Mouse (Mus musculus): Measurements from ENCODE around the gene Dmrt1.
"Not testable (repeated sequence)": the region's sequence is repeated elsewhere in the genome, so short reads cannot be mapped to it uniquely, and the experiment has no call there.

Gene Dmrt1

DNA sequence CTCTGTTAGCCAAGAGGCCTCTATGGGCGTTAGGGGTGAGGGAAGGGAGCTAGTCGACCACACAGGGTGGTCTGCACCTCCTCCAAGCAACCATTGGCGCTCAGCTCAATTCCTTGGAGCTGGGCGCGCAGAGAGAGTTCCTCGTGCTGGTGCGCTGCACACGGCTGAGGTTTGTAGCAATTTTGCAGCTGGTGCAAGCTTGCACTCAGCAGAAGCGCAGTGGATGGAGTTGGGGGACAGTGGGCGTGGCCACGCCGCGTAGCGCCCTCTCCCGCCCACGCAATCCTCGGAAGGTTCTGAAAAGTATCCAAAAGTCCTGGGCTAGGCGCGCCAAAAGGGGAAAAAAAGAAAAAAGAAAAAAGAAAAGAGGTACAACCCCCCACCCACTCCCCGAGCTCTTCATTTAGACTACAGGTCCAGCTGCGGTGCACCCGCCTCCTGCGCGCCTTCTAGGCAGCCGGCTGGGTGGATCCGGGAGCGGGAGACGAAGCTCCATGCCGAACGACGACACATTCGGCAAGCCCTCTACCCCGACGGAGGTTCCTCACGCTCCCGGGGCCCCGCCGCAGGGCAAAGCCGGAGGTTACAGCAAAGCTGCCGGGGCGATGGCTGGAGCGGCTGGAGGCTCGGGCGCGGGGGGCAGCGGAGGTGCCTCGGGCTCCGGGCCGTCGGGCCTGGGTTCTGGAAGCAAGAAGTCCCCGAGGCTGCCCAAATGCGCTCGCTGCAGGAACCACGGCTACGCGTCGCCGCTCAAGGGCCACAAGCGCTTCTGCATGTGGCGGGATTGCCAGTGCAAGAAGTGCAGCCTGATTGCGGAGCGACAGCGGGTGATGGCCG, at the start of gene Dmrt1:
TSS of gene Dmrt1 (plus strand) at position 259 of the 837 bp plus-strand sequence.
- DNase-seq, result no peak

DNA sequence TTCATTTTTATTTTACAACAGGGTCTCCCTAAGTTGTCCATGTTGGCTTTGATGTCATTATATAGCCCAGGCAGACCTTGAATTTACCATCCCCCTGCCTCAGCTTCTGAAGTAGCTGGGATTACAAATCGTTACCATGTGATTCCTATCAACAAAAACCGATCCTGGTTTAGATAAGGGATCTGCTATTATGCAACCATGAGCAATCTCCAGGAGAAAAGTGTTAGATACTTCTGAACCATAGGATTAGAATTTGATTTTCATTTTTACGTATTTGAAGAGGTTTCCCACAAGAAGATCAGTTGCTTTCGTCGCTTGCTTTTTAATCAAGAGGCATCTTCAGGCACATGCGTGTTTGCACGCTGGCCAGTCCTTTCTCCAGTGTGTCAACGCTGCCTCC, 44.7 kb upstream of the Dmrt1 start:
- no peak for DNase-seq

DNA sequence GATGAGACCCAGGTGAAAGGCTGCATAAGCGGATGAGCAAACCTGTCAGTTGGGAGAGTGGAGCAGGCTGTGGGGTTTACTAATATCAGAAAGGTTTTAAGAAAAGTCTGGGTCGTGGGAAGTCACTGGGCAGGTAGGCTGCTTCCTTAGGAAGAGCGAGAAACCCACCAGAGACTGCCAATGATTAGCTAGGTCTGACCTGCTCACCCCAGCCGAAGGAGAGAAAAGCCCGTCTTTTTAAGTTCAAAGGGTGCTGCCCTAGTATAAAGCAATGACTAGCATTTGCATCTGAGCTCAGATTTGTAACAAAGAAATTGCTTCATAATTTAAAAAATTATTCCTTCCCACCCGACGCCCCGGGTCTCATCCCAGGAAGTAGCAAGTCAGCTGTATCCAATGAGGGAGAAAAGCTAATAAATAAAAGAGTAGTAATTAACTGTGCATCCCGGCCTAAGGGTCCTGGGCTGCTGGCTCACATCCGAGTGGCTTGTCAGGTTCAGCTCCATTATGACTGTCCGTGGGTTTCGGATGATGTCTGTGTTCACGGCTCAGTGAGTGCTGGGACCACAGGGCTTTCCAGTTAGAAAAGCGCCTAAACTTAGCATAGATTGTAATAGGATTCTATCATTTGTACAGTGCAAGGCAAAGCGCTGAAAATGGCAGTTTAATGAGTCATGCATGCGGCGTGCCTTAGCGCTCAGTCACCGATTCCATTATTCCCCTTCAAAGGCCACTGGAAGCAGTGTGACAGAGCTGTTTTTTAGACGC, 43.7 kb upstream of the Dmrt1 start:
- DNase-seq, result no peak

DNA sequence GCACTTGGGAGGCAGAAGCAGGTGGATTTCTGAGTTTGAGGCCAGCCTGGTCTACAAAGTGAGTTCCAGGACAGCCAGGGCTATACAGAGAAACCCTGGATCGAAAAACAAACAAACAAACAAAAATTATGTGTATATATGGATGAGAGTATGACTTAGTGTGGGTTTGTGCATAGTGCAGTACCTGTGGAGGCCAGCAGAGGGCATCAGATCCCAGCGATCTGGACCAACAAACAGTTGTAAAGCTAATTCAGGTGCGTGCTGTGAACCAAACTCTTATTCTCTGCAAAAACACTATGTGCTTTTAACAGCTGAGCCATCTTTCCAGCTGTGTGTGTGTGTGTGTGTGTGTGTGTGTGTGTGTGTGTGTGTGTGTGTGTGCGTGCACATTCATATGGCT, 29.6 kb upstream of the Dmrt1 start:
- DNase-seq, result not testable (repeated sequence)

DNA sequence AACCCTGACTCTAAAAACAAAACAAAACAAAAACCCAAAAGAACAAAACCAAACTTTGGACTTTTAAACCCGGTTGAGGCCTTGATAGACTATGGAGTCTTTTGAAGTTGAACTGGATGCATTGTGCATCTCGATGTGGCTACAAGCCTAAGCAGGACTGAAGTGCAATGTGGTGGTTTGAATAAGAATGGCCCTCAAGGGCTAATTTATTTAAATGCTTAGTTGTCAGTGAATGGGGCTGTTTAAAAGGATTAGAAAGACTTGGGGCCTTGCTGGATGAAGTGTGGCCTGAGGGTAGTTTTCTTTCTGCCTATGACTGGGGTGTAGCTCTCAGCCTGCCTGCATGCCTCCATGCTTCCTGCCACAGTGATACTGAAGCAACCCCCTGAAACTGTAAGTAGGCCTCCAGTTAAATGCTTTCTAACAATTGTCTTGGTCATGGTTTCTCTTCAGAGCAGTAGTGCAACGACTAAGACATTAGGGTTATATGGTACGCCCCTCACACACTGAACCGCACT, 26.2 kb upstream of the Dmrt1 start:
- no peak for DNase-seq

DNA sequence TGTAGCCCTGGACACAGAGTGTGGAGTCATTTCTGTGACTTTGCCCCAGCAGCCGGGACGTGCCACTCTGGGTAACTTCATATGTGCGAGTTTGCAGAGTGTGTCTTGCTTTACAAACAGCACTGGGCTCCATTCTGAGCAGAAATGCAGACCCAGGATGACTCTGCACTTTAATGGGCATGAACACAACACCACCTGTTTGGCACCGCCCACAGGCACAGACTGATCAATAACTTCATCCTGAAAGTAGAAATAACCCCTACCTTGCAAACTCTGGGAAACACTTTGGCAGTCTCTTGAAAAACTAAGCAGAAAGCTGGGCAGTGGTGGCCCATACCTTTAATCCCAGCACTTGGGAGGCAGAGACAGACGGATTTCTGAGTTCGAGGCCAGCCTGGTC, 24.6 kb upstream of the Dmrt1 start:
- no peak for DNase-seq

DNA sequence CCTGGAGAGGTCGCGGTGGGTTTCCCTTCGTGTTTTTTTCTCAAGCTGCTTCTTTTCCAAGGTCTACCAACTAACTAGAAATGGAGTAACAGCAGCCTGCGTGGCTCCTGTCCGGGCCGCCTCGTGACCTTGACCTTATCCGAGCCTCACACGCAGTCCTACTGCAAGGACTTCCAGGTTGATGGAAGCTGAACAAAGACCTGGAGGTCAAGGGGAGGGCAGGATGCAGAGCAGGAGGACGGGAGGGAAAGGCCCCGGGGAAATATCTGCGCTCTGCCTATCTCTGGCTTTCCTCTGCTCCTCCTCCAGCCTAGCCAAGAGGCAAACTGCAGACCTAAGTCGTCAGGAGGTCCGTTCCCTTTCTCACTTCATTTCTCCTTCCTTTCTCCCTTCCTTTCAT, 18.9 kb upstream of the Dmrt1 start:
- DNase-seq, result no peak

DNA sequence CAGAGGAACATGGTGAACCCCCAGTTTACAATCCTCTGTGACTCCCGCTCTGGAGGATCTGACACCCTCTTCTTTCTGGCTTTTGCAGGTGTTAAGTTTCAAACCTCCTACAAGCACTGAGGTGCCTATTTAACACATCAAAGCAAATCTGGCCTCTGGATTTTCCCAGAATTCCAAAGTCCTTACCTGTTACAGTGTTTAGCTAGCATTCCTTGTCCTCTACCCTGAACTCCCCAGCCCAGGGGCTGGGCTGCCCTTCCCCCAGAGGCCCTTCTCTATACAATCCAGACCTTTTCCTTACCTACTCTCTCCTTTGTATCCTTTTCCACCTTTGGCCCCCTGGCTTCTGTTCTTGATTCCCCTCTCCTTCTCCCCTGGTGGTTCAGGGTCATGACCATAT, 18.1 kb upstream of the Dmrt1 start:
- DNase-seq, result no peak

DNA sequence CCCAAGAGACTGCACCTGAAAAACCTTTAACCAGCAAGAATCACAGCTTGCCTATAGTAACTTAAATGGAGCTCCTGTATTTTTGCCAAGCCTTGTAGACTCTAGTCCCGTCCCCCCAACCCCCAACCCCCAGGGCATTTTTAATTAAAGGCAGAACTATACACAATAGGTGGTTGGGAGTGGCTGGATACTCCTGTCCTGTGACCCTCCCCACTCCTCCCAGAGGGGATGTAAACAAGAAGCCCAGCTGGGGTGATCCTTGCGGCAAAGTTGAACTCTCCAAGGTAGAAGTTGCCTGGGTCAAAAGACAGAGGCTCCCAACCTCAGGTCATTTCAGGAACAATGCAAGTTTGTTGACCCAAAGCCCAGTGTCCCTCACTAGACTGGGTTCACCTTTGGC, 16.9 kb upstream of the Dmrt1 start:
- DNase-seq, result no peak

DNA sequence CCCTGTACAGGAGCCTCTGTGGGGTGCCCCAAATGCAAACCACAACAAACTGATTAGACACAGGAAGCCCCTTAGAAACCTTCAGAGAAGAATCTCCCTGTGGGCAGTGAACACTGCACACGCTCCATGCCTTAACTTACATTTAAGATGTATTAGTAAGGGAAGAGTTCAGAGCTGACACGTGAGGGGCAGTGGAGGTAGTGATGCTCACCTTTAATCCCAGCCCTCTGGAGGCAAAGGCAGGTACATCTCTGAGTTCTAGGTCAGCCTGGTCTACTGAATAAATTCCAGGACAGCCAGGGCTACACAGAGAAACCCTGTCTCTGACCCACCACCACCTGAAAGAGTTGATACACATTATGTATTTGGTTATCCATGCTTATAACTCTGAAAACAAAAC, 15.9 kb upstream of the Dmrt1 start:
- DNase-seq, result no peak

DNA sequence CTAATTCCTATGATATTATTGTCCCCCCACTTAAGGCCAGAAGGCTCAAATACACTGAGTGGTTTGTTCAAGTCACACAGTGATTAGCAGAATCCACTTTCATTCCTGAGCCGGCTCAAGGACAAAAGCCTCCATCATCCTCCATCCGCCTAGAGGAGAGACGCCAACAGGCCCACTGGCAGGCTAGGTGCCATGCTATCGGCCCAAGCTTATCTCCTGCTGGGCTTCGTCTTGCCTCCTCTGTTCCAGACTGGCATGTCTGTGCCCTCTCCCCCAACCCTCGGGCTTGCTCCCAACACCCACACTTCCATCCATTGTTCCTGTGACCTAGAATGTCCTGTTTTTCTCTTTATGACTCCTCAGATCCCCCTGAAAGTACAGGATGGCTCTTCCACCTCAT, 8.0 kb upstream of the Dmrt1 start:
- no peak for DNase-seq

DNA sequence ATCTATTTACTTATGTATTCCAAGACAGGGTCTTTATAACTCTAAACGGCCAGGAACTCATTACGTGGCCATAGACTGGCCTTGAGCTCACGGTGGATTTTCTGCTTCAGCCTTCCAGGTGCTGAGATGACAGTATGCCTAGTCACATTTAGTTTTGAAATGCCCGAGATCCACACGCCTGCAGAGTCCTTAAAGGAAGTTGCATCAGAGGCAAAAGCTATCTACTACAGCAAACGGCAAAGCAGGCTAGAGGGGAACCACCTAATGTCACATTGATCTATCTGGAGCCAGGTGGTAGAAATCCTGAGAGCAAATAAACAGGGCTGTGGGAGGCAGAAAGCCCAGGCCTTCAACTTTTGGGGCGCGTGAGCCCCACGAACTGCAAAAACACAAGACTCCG, 540 bp upstream of the Dmrt1 start:
- no peak for DNase-seq

DNA sequence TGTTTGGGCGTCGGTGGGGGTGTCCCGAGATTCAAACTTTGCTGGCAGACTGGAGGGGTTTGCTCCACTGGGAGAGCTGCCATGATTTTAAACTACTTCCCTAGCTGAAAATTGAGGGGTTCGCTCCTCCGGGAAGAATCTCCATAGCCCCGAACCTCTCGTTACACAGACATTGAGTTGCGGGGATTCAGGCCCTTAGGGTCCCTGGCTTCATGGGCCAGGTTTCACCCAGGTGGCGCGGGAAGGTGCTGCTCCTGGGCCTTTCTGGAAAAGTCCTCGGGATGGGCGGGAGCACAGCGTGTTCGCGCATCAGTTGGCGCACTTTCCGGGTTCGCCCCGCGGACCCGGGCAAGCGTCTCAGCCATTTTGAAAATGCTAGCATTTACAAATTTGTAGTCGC, 1.2 kb downstream of the Dmrt1 start:
- no peak for DNase-seq

DNA sequence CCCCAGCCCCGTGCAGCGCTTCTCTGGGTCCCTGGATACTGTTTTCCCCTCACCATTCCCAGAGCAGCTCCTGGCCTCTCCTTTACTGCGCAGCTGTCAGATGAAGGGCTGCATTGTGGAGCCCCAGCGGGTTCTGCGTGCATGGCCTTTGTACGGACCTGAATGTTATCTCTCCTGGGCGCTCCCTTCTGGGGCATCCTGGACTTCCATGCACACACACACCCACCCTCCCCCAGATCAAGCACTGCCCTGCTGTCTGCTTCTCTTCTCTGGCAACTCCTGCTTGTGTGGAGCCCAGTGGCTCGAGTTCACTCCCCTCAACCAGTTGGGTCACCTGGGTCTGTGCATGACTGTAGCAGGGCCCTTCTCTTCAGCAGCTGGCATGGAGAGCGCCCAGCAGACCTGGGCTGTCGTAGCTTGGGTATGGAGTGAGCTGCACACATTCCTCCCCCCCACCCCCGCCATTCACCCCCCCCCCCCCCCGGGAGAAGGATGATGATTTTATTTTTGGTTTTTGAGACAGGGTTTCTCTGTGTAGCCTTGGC, 9.6 kb downstream of the Dmrt1 start:
- no peak for DNase-seq

DNA sequence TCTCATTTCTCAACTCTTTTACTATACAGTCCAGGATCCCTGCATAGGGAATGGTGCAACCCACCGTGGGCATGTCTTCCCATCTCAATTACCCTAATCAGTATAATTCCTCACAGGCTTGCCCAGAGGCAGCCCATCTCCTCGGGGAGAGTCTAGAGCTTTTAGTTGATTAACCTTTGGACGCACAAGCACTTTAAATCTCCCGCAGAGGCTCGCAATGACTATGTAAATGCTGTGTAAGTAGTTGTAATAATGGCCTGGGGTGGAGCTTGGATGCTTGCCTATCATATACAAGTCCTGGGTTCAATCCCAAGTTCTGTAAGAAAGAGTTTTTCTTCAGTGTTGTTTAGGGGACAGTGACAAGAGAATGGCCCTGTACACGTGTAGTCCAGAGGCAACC, 18.7 kb downstream of the Dmrt1 start:
- DNase-seq, result no peak

DNA sequence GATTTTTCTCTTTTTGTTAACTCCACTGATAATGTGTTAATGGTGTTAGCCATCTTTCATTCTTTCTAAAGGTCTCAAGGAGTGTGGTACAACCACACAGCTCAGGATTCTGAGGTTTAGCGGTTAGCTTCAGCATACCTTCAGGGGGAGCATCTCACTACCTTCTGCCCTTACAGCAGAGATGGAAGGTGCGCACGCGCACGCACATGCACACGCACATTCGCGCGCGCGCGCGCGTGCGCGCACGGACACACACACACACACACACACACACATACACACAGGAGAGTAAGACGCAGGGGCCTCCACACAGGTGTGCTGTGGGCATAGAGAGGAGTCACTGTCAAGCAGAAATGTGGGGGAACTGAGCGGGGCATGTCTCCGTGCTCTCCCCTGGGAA, 20.3 kb downstream of the Dmrt1 start:
- no peak for DNase-seq

DNA sequence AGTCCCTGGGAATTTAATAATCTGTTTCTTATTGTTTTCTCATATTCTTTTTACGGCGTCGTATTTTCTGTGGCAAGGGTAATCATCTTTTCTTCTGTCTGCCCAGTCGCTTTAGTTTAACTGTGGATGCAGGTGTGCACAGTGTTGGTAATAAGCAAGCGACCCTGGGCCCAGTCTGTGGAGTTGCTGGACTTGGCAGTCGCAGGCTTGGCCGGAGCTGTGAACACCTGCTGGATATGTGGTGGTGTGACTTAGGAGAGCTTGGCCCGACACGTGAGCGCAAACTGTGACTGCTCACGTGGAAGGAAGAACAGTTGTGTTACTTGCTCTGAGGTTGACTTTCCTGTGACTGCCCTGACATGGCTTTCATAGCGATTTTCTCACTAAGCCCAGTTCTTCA, 24.3 kb downstream of the Dmrt1 start:
- DNase-seq, result no peak

DNA sequence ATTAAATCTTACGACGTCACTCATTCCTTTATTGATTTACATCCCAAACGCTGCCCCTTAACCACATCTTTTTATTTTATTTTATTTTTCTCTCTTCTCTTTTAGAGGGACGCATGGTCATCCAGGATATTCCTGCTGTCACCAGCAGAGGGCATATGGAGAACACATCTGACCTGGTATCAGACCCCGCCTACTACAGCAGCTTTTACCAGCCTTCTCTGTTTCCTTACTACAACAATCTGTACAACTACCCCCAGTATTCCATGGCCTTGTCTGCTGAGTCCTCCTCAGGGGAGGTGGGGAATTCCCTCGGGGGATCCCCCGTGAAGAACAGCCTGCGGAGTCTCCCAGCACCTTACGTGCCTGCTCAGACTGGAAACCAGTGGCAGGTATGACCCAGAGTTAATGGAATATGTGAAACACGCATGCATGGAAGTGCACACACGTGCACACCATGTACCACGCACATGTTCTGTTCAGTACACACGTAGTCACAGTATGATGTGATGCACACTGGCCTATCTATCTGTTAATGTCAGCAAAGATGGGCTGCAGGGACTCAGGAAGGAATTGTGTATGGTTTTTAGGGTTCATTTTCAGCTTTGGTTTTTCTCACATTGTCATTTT, 40.4 kb downstream of the Dmrt1 start:
- peak; percentile 81 for DNase-seq

DNA sequence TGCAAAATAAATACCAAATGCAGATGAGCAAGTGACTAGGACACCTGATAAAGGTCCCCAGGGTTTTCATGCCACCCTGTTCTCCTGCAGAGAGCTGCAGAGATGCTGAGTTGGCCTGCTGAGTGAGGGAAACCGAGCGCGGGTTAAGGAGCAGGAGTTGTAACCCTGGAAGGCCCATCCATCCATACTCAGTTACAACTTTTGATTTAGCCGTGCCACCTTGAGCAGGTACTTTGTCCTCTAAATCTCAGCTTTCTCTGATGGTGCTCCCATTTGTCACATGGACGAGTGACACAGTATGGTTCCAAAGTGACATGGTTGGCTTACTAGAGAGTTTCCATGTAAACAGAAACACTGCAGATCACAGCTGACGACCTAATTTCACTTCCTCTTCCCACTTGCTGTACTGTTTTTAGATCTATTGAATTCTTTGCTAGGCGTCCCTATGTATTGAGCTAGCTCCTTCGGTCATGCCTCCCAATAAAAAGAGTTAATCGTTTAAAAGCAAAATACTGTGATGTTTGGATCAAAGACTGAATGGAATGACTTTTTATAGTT, 41.7 kb downstream of the Dmrt1 start:
- peak; percentile 4 for DNase-seq

DNA sequence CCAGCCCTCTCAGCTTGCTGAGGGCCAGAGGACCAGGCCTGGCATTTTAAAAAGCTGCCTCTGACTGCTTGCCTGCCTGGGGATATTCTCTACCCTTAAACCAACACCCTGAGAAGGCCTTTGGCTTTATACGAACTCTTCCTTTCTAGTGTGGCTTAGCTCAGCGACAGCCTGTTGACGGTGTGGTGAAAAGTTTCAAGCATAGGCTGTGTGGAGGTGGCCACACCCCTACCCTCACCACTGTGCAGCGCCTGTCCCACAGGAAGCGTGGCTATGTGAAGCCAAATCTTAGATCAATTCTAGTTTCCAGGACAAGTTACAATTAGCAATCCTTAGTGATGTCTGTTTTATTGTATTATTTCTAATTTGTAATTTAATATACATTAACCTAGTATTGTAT, 44.9 kb downstream of the Dmrt1 start:
- DNase-seq, result no peak

DNA sequence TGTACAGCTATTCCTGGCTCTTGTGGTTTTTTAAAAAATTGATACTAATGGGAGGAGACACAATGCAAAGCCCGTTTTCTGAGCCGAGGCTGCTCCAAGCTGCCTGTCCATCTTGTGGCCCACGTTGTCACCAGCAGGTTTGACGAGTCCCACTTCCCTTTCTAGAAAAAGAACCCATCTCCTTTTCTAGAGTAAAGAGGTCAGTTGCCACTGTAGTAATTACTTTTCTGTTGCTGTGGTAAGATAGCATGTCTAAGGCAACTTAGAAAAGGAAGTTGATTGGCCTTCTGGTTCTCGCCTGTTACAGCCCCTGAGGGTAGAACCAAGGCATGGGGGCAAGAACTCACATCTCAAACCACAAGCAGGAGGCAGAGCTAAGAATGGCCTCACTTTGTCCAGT, 45.6 kb downstream of the Dmrt1 start:
- DNase-seq, result no peak

DNA sequence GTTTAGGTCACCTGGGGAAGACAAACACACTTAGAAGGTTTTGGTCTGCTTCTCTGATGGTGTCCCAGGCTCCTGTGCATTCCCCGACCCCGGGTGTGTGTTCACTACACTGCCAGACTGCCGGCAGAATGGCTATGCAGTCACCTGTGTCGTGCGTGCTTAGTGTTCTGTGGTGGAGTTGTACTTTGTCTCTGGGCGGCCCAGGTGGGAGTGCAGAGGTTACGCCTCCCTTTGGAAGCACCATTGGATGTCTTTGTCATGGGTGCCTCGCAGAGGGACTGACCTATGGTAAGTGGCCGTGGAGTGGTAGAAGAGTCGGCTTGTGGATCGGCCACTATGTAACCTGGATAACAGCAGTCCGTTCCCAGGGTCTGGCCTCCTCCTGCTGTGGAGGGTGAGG, 59.0 kb downstream of the Dmrt1 start:
- DNase-seq, result no peak

DNA sequence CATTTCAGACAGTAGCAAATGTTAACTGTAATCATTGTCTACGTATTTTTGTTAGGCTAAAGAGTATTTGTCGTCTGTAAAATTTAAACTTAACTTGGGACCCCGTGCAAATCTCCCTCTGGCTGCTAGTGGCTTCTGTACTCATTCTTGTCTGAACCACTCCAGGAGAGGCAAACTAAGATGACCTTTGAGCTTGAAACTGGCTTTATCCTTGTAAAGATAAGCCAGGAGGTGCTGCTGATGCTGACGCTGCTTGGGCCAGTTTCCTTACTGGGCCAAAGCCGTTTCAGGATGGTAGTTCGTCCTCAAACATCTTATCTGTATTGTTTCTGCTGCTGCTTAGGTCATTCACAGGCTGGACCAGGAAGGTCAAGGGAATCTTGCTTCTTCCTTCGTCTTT, 64.4 kb downstream of the Dmrt1 start:
- no peak for DNase-seq

Data from lung, postnatal 36 days (tissue).